24 mouse cellular contexts compared by ENCODE assay signal in the genomic region with DNA sequence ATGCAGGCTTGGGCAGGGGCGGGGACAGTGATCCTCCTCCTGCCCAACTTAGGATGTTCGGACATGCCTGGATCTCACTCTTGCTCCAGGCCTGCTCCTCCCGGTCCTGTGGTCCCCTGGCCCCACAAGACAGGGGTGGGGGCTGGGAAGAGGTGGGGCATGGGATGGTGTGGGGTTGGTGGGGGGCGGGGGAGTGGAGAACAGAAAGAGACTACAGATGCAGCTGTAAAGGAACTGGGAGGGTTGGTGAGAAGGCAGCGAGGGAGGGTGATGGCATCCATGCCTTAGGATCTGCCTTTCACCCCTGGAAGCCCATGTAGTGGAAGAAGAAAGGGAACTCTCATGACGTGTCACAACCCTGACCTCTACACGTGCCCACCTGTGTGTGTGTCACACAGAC. TPM values are rescaled to one million over a fixed set of nuclear protein-coding genes. Genes with fewer than 3 reads are reported as not detected.
"Had no signal": no experiment of that assay in that cellular context is flagged by ENCODE, and none has a peak within 500 bp of the region (broad histone marks: within the 10 kb centered on the region; RNA-seq: fewer than 3 reads in every experiment).

No protein-coding gene starts in this region.

- H3K36me3 ChIP-seq: limb, embryonic 12.5 days; limb, embryonic 15.5 days had no signal

- H3K27me3 ChIP-seq: limb, embryonic 12.5 days; limb, embryonic 15.5 days had no signal

- ATAC-seq: liver, postnatal 0 days; lung, postnatal 0 days had no signal

- H3K9ac ChIP-seq: limb, embryonic 12.5 days; limb, embryonic 15.5 days; liver, embryonic 14.5 days; liver, postnatal 0 days; lung, embryonic 14.5 days had no signal

- H3K27ac ChIP-seq: kidney, postnatal 0 days; layer of hippocampus, adult 2 months; left cerebral cortex, adult 2 months; limb, embryonic 12.5 days; limb, embryonic 15.5 days; liver, embryonic 14.5 days; macrophage had no signal

- H3K4me2 ChIP-seq: limb, embryonic 12.5 days; limb, embryonic 15.5 days; liver, embryonic 11.5 days; lung, embryonic 14.5 days had no signal

- H3K4me3 ChIP-seq: layer of hippocampus, adult 2 months; left cerebral cortex, adult 2 months; limb, embryonic 12.5 days; limb, embryonic 15.5 days had no signal

- DNase-seq: kidney, adult 2 months; kidney, postnatal 25 days; layer of hippocampus, adult 9-11 months; layer of hippocampus, postnatal 36 days; liver, postnatal 0 days; lung, embryonic 14.5 days; midbrain, embryonic 14.5 days; thymus, postnatal 25 days had no signal

- H3K9me3 ChIP-seq: limb, embryonic 15.5 days had no signal

RNA-seq across cellular contexts. Expression of gene Fam131c, which starts 26.5 kb away (rescaled TPM):
- total RNA-seq: megakaryocyte, adult 5-6 weeks had no signal
- polyA plus RNA-seq: macrophage had no signal

RNA-seq across cellular contexts. Expression of gene Clcnka, which starts 57.0 kb away (rescaled TPM):
- total RNA-seq: layer of hippocampus, adult 2 months; layer of hippocampus, postnatal 36 days; left cerebral cortex, postnatal 10 days; left cerebral cortex, postnatal 36 days; megakaryocyte, adult 5-6 weeks; midbrain, postnatal 0 days had no signal
- polyA plus RNA-seq: large intestine, adult 2 months; liver, embryonic 14.5 days; liver, postnatal 0 days; macrophage; neural tube, embryonic 11.5 days; small intestine, adult 2 months had no signal
